Mouse (Mus musculus): ENCODE data around the gene Grb10. TPM values are rescaled to one million over a fixed set of nuclear protein-coding genes. Genes with fewer than 3 reads are reported as not detected.
A peak's percentile ranks its signal among the peaks of the same experiment; 100 is the strongest.

Grb10 gene
- total RNA-seq, 1 experiment from 2014 or later = 20.0 TPM

- ATAC-seq (replicated peaks; ENCODE audit: low read depth, poor library complexity, severe bottlenecking) = no peak
These were observed 109.4 kb downstream of the Grb10 start for GRCm38 (mm10) chr11:11929059-11929458.

- no peak for ATAC-seq (replicated peaks; ENCODE audit: low read depth, poor library complexity, severe bottlenecking)
These were observed 109.9 kb downstream of the Grb10 start for GRCm38 (mm10) chr11:11928586-11928985.

GRCm38 (mm10) chr11:11923900-11924299 lies 114.6 kb downstream of the Grb10 start:
- ATAC-seq (replicated peaks; ENCODE audit: low read depth, poor library complexity, severe bottlenecking) = no peak

GRCm38 (mm10) chr11:11923345-11923744 lies 115.1 kb downstream of the Grb10 start:
- ATAC-seq (replicated peaks; ENCODE audit: low read depth, poor library complexity, severe bottlenecking) = no peak

- ATAC-seq (replicated peaks; ENCODE audit: low read depth, poor library complexity, severe bottlenecking) = no peak
These were observed 116.4 kb downstream of the Grb10 start for GRCm38 (mm10) chr11:11922106-11922505.

- ATAC-seq (replicated peaks; ENCODE audit: low read depth, poor library complexity, severe bottlenecking) = no peak
These were observed 130.6 kb downstream of the Grb10 start for GRCm38 (mm10) chr11:11907703-11908413.

- ATAC-seq (replicated peaks; ENCODE audit: low read depth, poor library complexity, severe bottlenecking) = no peak
These were observed 133.0 kb downstream of the Grb10 start for GRCm38 (mm10) chr11:11905518-11905917.

- no peak for ATAC-seq (replicated peaks; ENCODE audit: low read depth, poor library complexity, severe bottlenecking)
These were observed 133.5 kb downstream of the Grb10 start for GRCm38 (mm10) chr11:11904995-11905394.

GRCm38 (mm10) chr11:11901509-11901908 lies 137.0 kb downstream of the Grb10 start:
- ATAC-seq (replicated peaks; ENCODE audit: low read depth, poor library complexity, severe bottlenecking) = no peak

GRCm38 (mm10) chr11:11898496-11898895 lies 140.0 kb downstream of the Grb10 start:
- no peak for ATAC-seq (replicated peaks; ENCODE audit: low read depth, poor library complexity, severe bottlenecking)

- 0 out of 2 replicates have a peak, but pooled peaks have one; percentile 15 for ATAC-seq (replicated peaks; ENCODE audit: low read depth, poor library complexity, severe bottlenecking)
These were observed 140.7 kb downstream of the Grb10 start, which contains the start of gene Ddc for GRCm38 (mm10) chr11:11897645-11898357. Gene Ddc (minus strand): TSS chr11:11898144.

GRCm38 (mm10) chr11:11895479-11895878 lies 143.0 kb downstream of the Grb10 start:
- ATAC-seq (replicated peaks; ENCODE audit: low read depth, poor library complexity, severe bottlenecking) = 0 out of 2 replicates have a peak, but pooled peaks have one; percentile 25

- ATAC-seq (replicated peaks; ENCODE audit: low read depth, poor library complexity, severe bottlenecking) = no peak
These were observed 144.7 kb downstream of the Grb10 start for GRCm38 (mm10) chr11:11893769-11894168.

GRCm38 (mm10) chr11:11892993-11893602 lies 145.4 kb downstream of the Grb10 start:
- ATAC-seq (replicated peaks; ENCODE audit: low read depth, poor library complexity, severe bottlenecking) = no peak

- no peak for ATAC-seq (replicated peaks; ENCODE audit: low read depth, poor library complexity, severe bottlenecking)
These were observed 146.7 kb downstream of the Grb10 start for GRCm38 (mm10) chr11:11891832-11892231.

- ATAC-seq (replicated peaks; ENCODE audit: low read depth, poor library complexity, severe bottlenecking) = no peak
These were observed 148.2 kb downstream of the Grb10 start for GRCm38 (mm10) chr11:11890139-11890741.

- ATAC-seq (replicated peaks; ENCODE audit: low read depth, poor library complexity, severe bottlenecking) = no peak
These were observed 149.8 kb downstream of the Grb10 start for GRCm38 (mm10) chr11:11888727-11889126.

GRCm38 (mm10) chr11:11888051-11888450 lies 150.4 kb downstream of the Grb10 start:
- no peak for ATAC-seq (replicated peaks; ENCODE audit: low read depth, poor library complexity, severe bottlenecking)

GRCm38 (mm10) chr11:11886403-11886998 lies 152.0 kb downstream of the Grb10 start:
- ATAC-seq (replicated peaks; ENCODE audit: low read depth, poor library complexity, severe bottlenecking) = peak; percentile 85

- no peak for ATAC-seq (replicated peaks; ENCODE audit: low read depth, poor library complexity, severe bottlenecking)
These were observed 152.6 kb downstream of the Grb10 start for GRCm38 (mm10) chr11:11885921-11886320.

Measured in common myeloid progenitor, adult 5-6 weeks (primary cell).